Mouse (Mus musculus): ENCODE measurements around the gene Zcchc2.

The Zcchc2 gene

GRCm38 (mm10) chr1:106031908-106032307, 41.7 kb downstream of the Zcchc2 start:
- DNase-seq (ENCODE audit: low read depth in 1 of 2, low spot score in 2 of 2) = no peak

GRCm38 (mm10) chr1:106034776-106035175, 44.6 kb downstream of the Zcchc2 start:
- DNase-seq (ENCODE audit: low read depth in 1 of 2, low spot score in 2 of 2) = no peak

GRCm38 (mm10) chr1:106036861-106037599, 46.8 kb downstream of the Zcchc2 start:
- DNase-seq (ENCODE audit: low read depth in 1 of 2, low spot score in 2 of 2) = peak in 1 of 2 experiments; percentile 35

DNA sequence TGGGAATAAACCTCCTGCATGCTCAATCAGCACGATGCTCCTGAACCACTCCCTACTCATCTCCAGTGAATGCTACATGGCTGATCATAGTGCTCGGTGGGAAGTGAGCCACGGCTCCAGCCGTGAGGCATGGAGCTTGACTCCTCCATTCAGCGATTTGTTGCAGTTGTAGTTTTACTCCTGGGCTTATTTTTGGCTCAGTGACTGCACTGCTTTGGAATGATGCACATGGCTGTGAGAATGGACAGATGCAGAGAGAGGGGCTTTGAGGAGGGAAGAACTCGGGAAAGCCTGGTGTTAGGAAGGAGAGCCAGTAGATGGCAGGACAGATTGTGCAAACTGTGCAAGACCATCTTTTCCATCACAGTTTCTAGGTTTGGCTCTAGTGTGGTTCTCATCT, 49.1 kb downstream of the Zcchc2 start:
- DNase-seq (ENCODE audit: low read depth in 1 of 2, low spot score in 2 of 2) = no peak

DNA sequence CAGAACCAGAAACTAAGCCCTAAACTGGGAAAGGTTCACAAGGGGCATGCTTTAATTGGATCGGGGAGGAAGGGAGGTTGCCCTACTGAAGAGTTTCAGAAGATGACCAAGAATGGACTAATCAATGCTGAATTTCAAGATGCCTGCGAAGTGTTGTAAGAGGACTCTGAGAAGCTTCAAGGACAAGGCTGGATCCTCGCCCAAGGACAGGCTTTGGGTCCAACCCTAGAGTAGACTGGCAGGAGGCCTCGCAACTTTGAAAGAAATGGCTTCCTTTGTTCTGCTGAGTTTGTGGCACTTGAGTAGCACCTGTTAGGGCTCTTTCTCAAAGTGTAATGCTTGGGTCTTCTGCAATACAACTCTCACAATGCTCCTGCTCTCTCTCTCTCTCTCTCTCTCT, 50.1 kb downstream of the Zcchc2 start:
- DNase-seq (ENCODE audit: low read depth in 1 of 2, low spot score in 2 of 2) = no peak

GRCm38 (mm10) chr1:106042221-106042620, 52.0 kb downstream of the Zcchc2 start:
- DNase-seq (ENCODE audit: low read depth in 1 of 2, low spot score in 2 of 2) = no peak

GRCm38 (mm10) chr1:106043053-106043820, 53.0 kb downstream of the Zcchc2 start:
- no peak for DNase-seq (ENCODE audit: low read depth in 1 of 2, low spot score in 2 of 2)

DNA sequence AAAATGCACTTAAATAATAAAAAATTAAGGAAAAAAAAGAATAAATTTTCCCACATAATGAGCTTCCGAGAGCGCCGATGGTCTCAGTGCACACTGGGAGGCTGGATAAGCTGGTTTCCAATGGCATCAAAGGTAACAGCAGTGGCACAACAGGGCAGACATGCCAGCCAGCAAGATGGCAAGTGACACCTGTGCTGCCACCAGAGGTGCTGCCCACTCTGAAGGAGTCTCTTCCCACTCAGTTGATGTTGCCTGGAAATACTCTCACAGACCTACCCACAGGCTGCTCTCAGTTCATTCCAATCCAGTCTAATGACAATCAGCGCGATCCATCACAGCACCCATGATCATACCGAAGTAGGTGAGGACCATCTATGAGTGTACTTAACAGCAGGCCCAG, 58.8 kb downstream of the Zcchc2 start:
- DNase-seq (ENCODE audit: low read depth in 1 of 2, low spot score in 2 of 2) = no peak

DNA sequence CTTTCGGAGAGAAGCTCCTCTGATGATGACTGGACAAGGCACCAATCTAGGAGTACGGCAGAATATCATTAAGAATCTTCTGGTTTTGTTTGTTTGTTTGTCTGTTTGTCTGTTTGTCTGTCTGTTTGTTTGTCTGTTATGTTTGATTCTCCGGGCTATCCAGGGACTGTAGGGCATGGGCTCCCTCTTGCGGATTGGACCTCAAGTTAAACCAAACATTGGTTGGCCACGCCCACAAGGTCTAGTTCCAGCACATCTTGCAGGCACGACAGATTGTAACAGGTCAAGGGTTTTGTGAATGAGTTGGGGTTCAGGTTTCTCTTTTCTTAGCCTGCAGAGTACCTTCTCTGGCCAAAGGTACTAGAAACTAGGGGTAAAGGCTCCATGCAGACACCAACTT, 64.8 kb downstream of the Zcchc2 start:
- DNase-seq (ENCODE audit: low read depth in 1 of 2, low spot score in 2 of 2) = no peak

- no peak for DNase-seq (ENCODE audit: low read depth in 1 of 2, low spot score in 2 of 2)
Observed at GRCm38 (mm10) chr1:106058355-106058754, 68.1 kb downstream of the Zcchc2 start.

DNA sequence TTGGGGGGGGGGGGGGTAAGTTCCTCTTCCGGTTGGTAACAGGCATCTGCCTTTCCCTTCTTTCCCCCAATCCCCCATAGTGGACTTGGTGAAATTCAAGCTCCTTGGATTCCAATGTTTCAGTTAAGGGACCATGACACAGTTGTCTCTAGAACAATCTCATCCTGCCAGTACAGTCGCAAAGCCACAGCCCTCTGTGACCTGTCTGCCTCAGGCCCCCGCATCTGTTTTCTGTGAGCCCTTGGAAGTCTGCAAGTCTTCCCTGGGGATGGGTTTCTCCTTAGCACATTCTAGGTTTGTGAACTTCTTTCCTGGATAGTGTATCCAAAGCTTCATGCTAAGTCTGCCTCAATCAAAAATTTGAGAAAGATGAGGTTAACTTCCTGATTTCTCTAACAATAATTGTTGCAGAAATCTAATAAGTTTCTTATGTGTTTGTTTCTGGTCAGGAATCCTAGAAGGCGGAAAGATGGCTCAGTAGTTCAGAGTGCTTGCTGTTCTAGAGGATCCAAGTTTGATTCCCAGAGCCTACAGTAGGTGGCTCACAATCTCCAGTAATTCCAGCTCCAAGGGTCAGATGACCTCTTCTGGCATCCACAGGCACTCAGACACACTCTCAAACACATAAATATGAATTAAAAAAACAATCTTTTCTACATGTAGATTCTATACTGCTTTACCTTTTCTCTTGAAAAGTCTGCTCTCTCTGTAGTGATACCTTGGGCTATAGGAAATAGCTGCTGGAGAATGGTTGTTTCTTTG, 69.5 kb downstream of the Zcchc2 start:
- DNase-seq (ENCODE audit: low read depth in 1 of 2, low spot score in 2 of 2) = no peak

- no peak for DNase-seq (ENCODE audit: low read depth in 1 of 2, low spot score in 2 of 2)
Observed at GRCm38 (mm10) chr1:106061185-106061910, 71.1 kb downstream of the Zcchc2 start.

DNA sequence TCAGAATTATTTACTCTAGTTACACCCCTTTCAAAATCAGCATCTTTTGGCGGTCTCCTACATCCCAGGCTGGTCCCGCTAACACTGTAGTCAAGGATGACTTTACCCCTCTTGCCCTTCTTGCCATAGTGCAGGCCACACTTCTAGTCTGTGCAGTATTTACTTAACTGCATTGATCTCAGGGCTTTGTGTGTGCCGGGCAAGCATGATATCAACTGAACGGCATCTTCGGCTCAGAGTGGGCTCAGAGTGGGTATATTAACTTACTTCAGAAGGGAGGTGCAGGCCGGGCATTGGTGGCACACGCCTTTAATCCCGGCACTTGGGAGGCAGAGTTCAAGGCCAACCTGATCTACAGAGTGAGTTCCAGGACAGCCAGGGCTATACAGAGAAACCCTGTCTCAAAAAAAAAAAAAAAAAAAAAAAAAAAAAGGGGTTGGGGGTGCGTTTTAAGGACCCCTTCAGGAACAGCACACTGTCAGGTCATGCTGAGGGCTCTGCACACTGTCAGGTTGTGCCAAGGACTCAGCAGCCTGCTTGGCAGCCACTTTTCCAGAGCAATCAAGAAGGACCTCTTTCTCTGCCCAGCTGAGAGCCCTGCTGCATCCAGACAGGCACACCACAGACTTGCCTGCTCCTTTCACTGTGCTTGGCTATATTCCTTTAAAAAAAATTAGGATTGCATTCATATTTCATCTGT, 72.8 kb downstream of the Zcchc2 start:
- DNase-seq (ENCODE audit: low read depth in 1 of 2, low spot score in 2 of 2) = no peak

DNA sequence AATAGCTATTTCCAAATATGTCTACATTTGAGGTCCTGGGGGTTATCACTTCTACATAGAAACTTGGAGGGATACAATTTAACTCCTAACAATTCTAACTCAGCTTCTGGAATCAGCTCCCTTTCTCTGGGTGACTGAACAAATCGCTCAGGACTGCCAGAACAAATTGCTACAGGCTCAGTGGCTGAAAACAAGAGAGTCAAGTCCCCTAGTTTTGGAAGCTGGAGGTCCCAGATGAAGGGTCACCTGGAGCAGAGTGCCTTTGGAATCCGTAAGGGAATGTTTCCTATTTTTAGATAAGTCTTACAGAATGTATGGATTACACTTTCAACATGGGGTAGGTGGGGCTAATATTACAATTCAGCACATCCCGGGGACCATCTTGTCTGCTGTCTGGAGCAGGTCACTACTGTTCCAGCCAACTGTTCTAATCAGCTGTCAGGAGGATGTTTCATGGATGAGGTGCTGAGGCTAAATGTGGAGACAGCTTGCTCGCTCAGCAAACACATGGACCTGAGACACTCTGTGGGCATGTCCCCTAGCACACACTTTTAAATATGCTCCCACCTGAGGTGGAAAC, 73.5 kb downstream of the Zcchc2 start:
- DNase-seq (ENCODE audit: low read depth in 1 of 2, low spot score in 2 of 2) = no peak

- DNase-seq (ENCODE audit: low read depth in 1 of 2, low spot score in 2 of 2) = no peak
Observed at GRCm38 (mm10) chr1:106064291-106064690, 74.1 kb downstream of the Zcchc2 start.

DNA sequence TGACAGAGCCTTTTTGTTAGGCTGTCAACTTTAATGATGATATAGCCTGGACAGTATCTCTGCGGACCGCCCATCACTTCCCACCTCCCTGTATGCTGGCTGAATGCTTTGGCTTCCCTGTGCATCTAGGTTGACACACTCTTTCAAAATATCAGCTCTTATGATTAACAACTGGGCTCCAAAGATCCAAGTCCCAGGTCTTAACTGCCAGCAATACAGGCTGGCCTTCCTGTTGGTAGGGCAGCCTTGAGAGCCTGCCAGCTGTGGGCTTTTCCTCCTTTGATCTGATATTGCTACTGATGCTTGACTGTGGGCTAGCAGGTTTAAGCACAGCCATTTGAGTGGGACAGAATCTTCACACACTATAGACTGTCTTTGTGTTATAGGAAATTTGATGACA, 74.5 kb downstream of the Zcchc2 start:
- DNase-seq (ENCODE audit: low read depth in 1 of 2, low spot score in 2 of 2) = no peak

- DNase-seq (ENCODE audit: low read depth in 1 of 2, low spot score in 2 of 2) = no peak
Observed at GRCm38 (mm10) chr1:106065679-106066078, 75.5 kb downstream of the Zcchc2 start.

DNA sequence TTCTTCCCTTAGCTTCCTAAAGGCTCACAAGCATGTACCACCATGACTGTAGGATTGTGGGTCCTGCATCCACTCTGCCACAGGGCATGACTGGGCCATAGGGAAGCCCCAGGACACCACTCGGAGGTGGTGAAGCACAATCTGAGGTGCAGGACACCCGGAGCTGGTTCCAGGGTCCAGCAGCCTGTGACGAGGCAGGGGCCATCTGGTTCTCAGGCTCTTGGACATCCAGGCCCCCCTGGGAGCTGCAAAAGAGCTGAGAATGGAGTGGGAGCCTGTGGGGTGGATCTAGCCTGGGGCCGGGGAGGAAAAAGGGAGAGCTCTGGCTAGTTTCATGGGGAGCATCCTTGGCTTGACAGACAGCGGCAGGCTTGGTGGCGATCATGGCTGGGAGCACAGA, 77.1 kb downstream of the Zcchc2 start:
- no peak for DNase-seq (ENCODE audit: low read depth in 1 of 2, low spot score in 2 of 2)

- no peak for DNase-seq (ENCODE audit: low read depth in 1 of 2, low spot score in 2 of 2)
Observed at GRCm38 (mm10) chr1:106069867-106070543, 79.8 kb downstream of the Zcchc2 start.

DNA sequence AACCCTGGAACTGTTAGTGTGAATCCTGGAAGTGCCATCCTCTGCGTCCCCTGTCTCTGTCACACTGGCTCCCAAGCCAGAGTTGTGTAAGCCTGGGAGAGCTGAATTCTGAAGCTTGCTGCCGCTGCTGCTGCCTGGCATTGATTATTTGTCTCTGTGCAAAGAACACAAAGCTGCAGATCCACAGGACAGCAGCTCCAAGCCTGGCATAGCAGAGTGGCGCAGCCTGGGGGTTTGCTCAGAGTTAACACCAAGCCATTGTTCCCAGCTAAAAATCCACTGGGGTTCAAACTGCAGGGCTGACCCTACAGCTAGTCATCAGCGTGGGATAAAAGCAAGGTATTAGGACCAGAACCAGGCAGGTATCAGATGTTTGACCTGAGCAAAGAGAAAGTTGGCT, 80.6 kb downstream of the Zcchc2 start:
- DNase-seq (ENCODE audit: low read depth in 1 of 2, low spot score in 2 of 2) = no peak

Data from monocyte, adult 2 months (primary cell).